Comparison of ENCODE assay signal across 25 mouse cellular contexts in genomic region chr6:38129883-38130282, GRCm38 (mm10). TPM values are rescaled to one million over a fixed set of nuclear protein-coding genes. Genes with fewer than 3 reads are reported as not detected.
DNase-seq lines count a peak whose midpoint lies in the region; TF ChIP-seq lines count a peak whose summit lies in the region.
"Had no signal": no experiment of that assay in that cellular context is flagged by ENCODE, and none has a peak within 500 bp of the region (broad histone marks: within the 10 kb centered on the region; RNA-seq: fewer than 3 reads in every experiment).

No protein-coding gene starts in this region.

- H3K27me3 ChIP-seq in CH12.LX (replicated peaks) = no peaks in the 10 kb centered on the region
- H3K27me3 ChIP-seq: hindbrain, embryonic 15.5 days; limb, embryonic 12.5 days; liver, embryonic 13.5 days; midbrain, embryonic 15.5 days; neural tube, embryonic 15.5 days had no signal

- H3K4me3 ChIP-seq in CH12.LX (replicated peaks in 1 of 3; ENCODE audit: low read depth in 2 of 3, low read length in 2 of 3, poor library complexity in 1 of 3) = no peak overlapping the region
- H3K4me3 ChIP-seq: embryonic facial prominence, embryonic 10.5 days; hindbrain, embryonic 15.5 days; limb, embryonic 12.5 days; liver, embryonic 13.5 days; megakaryocyte, embryonic 14.5 days; midbrain, embryonic 15.5 days; neural tube, embryonic 15.5 days had no signal

- in situ Hi-C loops in CH12.LX (cut with MboI; ENCODE audit: low pct_ligation_motif_present, low pct_unique_long_range_greater_than_20kb, low sequenced_read_pairs) = no loop called here

- H3K9me3 ChIP-seq in CH12.LX (replicated peaks; ENCODE audit: low read length) = no peaks in the 10 kb centered on the region
- H3K9me3 ChIP-seq: embryonic facial prominence, embryonic 10.5 days; hindbrain, embryonic 15.5 days; liver, embryonic 13.5 days; midbrain, embryonic 15.5 days; neural tube, embryonic 15.5 days had no signal

- peak; percentile 25 for DNase-seq in kidney, postnatal 10 days
- DNase-seq in kidney, adult 11 months = no peak
- peak; percentile 1 for DNase-seq in 416B (ENCODE audit: low read depth)
- no peak for DNase-seq in CH12.LX (ENCODE audit: extremely low read depth)
- peak; percentile 53 for DNase-seq in ZHBTc4 (ENCODE audit: low read depth, low spot score)
- no peak for DNase-seq in adrenal gland, adult 2 months
- DNase-seq in heart, adult 18-20 months = no peak
- DNase-seq: adrenal gland, postnatal 14 days; cerebellum, adult 11 months; heart, postnatal 36 days; kidney, adult 18-20 months; kidney, postnatal 25 days; layer of hippocampus, adult 9-11 months; liver, embryonic 13.5 days; spleen, adult 18-20 months had no signal

- H3K79me2 ChIP-seq in CH12.LX (replicated peaks; ENCODE audit: control insufficient read depth, extremely low read depth, insufficient read depth, poor library complexity, severe bottlenecking) = no peaks in the 10 kb centered on the region

- no peak for TF ChIP-seq EP300 in CH12.LX (IDR thresholded peaks at IDR 0.05; ENCODE audit: low read length)

- TF ChIP-seq RAD21 in CH12.LX (IDR thresholded peaks at IDR 0.05; ENCODE audit: low read depth, low read length) = no peak

- no peak overlapping the region for H3K27ac ChIP-seq in CH12.LX (ENCODE audit: insufficient read depth, low read depth)
- H3K27ac ChIP-seq: embryonic facial prominence, embryonic 10.5 days; hindbrain, embryonic 15.5 days; limb, embryonic 12.5 days; liver, embryonic 13.5 days; midbrain, embryonic 15.5 days; neural tube, embryonic 15.5 days had no signal

- no peak overlapping the region for H3K9ac ChIP-seq in CH12.LX (ENCODE audit: insufficient read depth, low read depth)
- H3K9ac ChIP-seq: hindbrain, embryonic 15.5 days; limb, embryonic 12.5 days; liver, embryonic 13.5 days; midbrain, embryonic 15.5 days; neural tube, embryonic 15.5 days had no signal

- dilution Hi-C loops in CH12.LX (cut with MboI; ENCODE audit: extremely low pct_ligation_motif_present, extremely low pct_unique_long_range_greater_than_20kb, low sequenced_read_pairs) = no loop called here

- TF ChIP-seq POLR2A in CH12.LX (IDR thresholded peaks at IDR 0.05; ENCODE audit: low read depth, low read length) = no peak

- no peak overlapping the region for H3K4me2 ChIP-seq in CH12.LX (ENCODE audit: insufficient read depth, low read depth, poor library complexity, severe bottlenecking)
- H3K4me2 ChIP-seq: hindbrain, embryonic 15.5 days; limb, embryonic 12.5 days; liver, embryonic 13.5 days; midbrain, embryonic 15.5 days; neural tube, embryonic 15.5 days had no signal

- TF ChIP-seq CTCF in CH12.LX (conservative IDR thresholded peaks at IDR 0.05 in 1 of 2, IDR thresholded peaks at IDR 0.05 in 1 of 2; ENCODE audit: low read depth in 2 of 2, low read length in 2 of 2) = peak; percentile 15 to 26; a peak in 2 of 4 replicates

- H3K4me1 ChIP-seq in CH12.LX (ENCODE audit: control insufficient read depth in 1 of 2, insufficient read depth in 2 of 2) = peaks cover 0 to 9% of the 10 kb centered on the region in 2 experiments; a peak in 2 of 4 replicates
- H3K4me1 ChIP-seq: embryonic facial prominence, embryonic 10.5 days; hindbrain, embryonic 15.5 days; limb, embryonic 12.5 days; megakaryocyte, embryonic 14.5 days; midbrain, embryonic 15.5 days; neural tube, embryonic 15.5 days had no signal

- H3K36me3 ChIP-seq in CH12.LX (replicated peaks in 1 of 2; ENCODE audit: control insufficient read depth in 1 of 2, insufficient read depth in 1 of 2, low read length in 1 of 2) = peaks cover 0 to 23% of the 10 kb centered on the region in 2 experiments
- H3K36me3 ChIP-seq: liver, embryonic 13.5 days had no signal

TF ChIP-seq in CH12.LX, 34 proteins besides CTCF, POLR2A, EP300 and RAD21:
- TF ChIP-seq CHD1 (IDR thresholded peaks at IDR 0.05; ENCODE audit: low read depth, low read length) (no peak), NRF1 (IDR thresholded peaks at IDR 0.05; ENCODE audit: low read depth, low read length) (no peak), MYC (IDR thresholded peaks at IDR 0.05; ENCODE audit: low read depth, low read length) (no peak), PAX5 (IDR thresholded peaks at IDR 0.05; ENCODE audit: low read length) (no peak), NELFE (IDR thresholded peaks at IDR 0.05; ENCODE audit: low read depth, low read length) (no peak), TCF12 (IDR thresholded peaks at IDR 0.05; ENCODE audit: low read depth, low read length) (no peak), MEF2A (IDR thresholded peaks at IDR 0.05; ENCODE audit: borderline replicate concordance, low read depth, low read length) (no peak), E2F4 (IDR thresholded peaks at IDR 0.05; ENCODE audit: insufficient replicate concordance, low read depth, low read length) (no peak), SIN3A (IDR thresholded peaks at IDR 0.05; ENCODE audit: low read length) (no peak), KAT2A (IDR thresholded peaks at IDR 0.05; ENCODE audit: insufficient replicate concordance, low read length) (no peak), ZMIZ1 (IDR thresholded peaks at IDR 0.05; ENCODE audit: low read depth, low read length) (no peak), ZNF384 (IDR thresholded peaks at IDR 0.05; ENCODE audit: low read depth, low read length) (no peak), ETS1 (conservative IDR thresholded peaks at IDR 0.05; ENCODE audit: low read depth, low read length) (no peak), IRF4 (IDR thresholded peaks at IDR 0.05; ENCODE audit: low read depth, low read length) (no peak), MAX (IDR thresholded peaks at IDR 0.05; ENCODE audit: low read length) (no peak), ELF1 (IDR thresholded peaks at IDR 0.05; ENCODE audit: low read depth, low read length) (no peak), POLR2AphosphoS2 (IDR thresholded peaks at IDR 0.05; ENCODE audit: low read depth, low read length) (no peak)

RNA-seq across cellular contexts. Expression of gene Atp6v0a4, which starts 5.5 kb away (rescaled TPM):
- total RNA-seq in CH12.LX (2012; rRNA removed) (not detected in 2 replicates), CH12.LX (2014; rRNA removed) (not detected in 2 replicates)
- not detected in 2 replicates for polyA plus RNA-seq in CH12.LX (2012; ENCODE audit: insufficient read length, low read depth)
- total RNA-seq in adrenal gland, adult 2 months (2021) = 1 to 10 TPM; 2.0 to 2.4 TPM
- polyA plus RNA-seq in adrenal gland, adult 2 months (2012; rRNA removed) = 0.12 and 0.32 TPM in 2 replicates
- 1 to 10 TPM in 1 of 2 experiments, under 1 TPM in 1; 0.72 to 1.4 TPM for total RNA-seq in heart, adult 18-20 months (2021)
- total RNA-seq: granulocyte monocyte progenitor cell, adult 5-6 weeks had no signal
- polyA plus RNA-seq: forebrain, embryonic 11.5 days; limb, embryonic 12.5 days had no signal

RNA-seq across cellular contexts. Expression of gene Tmem213, which starts 20.8 kb away (rescaled TPM):
- not detected in 2 replicates for total RNA-seq in CH12.LX (2012; rRNA removed)
- not detected in 2 replicates for total RNA-seq in CH12.LX (2014; rRNA removed)
- not detected in 2 replicates for polyA plus RNA-seq in CH12.LX (2012; ENCODE audit: insufficient read length, low read depth)
- total RNA-seq in adrenal gland, adult 2 months (2021) = not detected
- polyA plus RNA-seq in adrenal gland, adult 2 months (2012; rRNA removed) = not detected in 2 replicates
- not detected for total RNA-seq in heart, adult 18-20 months (2021)
- total RNA-seq: adrenal gland, postnatal 14 days; gastrocnemius, adult 8-10 months; granulocyte monocyte progenitor cell, adult 5-6 weeks; heart, postnatal 36 days had no signal
- polyA plus RNA-seq: forebrain, embryonic 11.5 days; heart, embryonic 14.5 days; hindbrain, embryonic 15.5 days; liver, embryonic 13.5 days; midbrain, embryonic 15.5 days; neural tube, embryonic 15.5 days had no signal

Comparison
In these comparisons a context has a peak if more than half of its experiments do, and no peak if none do; other contexts are left out.
1. DNase-seq: peak in kidney, postnatal 10 days (single experiment), 416B (single experiment) and ZHBTc4 (single experiment); none in kidney, adult 11 months (single experiment), CH12.LX (single experiment), adrenal gland, adult 2 months (single experiment) and heart, adult 18-20 months (0 of 2).